Mouse (Mus musculus) heart, embryonic 13.5 days (tissue): ENCODE results near the gene Mllt1. TPM values are rescaled to one million over a fixed set of nuclear protein-coding genes. Genes with fewer than 3 reads are reported as not detected.
A peak's percentile ranks its signal among the peaks of the same experiment; 100 is the strongest.

Source experiments
- ATAC-seq: fragments of 200-750 bp; cut with Nextera tagmentation; 2 replicates; pipeline ENCODE4 v1.8.0; 2017; ENCODE audit warnings: moderate TSS enrichment; ENCODE audit not compliant: insufficient number of reproducible peaks, low FRiP score, low TSS enrichment; ENCODE audit errors: extremely low read depth
- H3K27ac ChIP-seq: fragments of 300-500 bp; sonication (generic); replicated peaks from 2 replicates; pipeline ENCODE4 v1.5.1; 2015; ENCODE audit warnings: moderate library complexity, mild to moderate bottlenecking, inconsistent platforms
- H3K27me3 ChIP-seq: fragments of 300-500 bp; sonication (generic); replicated peaks from 2 replicates; pipeline ENCODE4 v1.6.1; 2015; ENCODE audit warnings: mild to moderate bottlenecking, inconsistent platforms
- H3K36me3 ChIP-seq: fragments of 300-500 bp; sonication (generic); 2 replicates; pipeline ENCODE4 v1.6.1; 2015; ENCODE audit warnings: mild to moderate bottlenecking, inconsistent platforms
- H3K4me1 ChIP-seq: fragments of 300-500 bp; sonication (generic); 2 replicates; pipeline ENCODE4 v1.6.1; 2015; ENCODE audit warnings: inconsistent platforms
- H3K4me2 ChIP-seq: fragments of 300-500 bp; sonication (generic); 2 replicates; pipeline ENCODE4 v1.6.1; 2015; ENCODE audit warnings: inconsistent platforms, mild to moderate bottlenecking, moderate library complexity
- H3K4me3 ChIP-seq: fragments of 300-500 bp; sonication (generic); 2 replicates; pipeline ENCODE4 v1.5.1; 2015; ENCODE audit warnings: moderate library complexity, mild to moderate bottlenecking, inconsistent platforms
- H3K9ac ChIP-seq: fragments of 300-500 bp; sonication (generic); 2 replicates; pipeline ENCODE4 v1.6.1; 2015; ENCODE audit warnings: inconsistent platforms, mild to moderate bottlenecking, moderate library complexity
- H3K9me3 ChIP-seq: fragments of 300-500 bp; sonication (generic); 2 replicates; pipeline ENCODE4 v1.6.1; 2016; ENCODE audit warnings: inconsistent platforms
- WGBS: fragments of 180-500 bp; shearing (Covaris S2); methylation state at CpG from one replicate; pipeline ENCODE4 v1.1.7; 2015; ENCODE audit warnings: mixed read lengths; 5-methylcytosine and 5-hydroxymethylcytosine counted together
- polyA plus RNA-seq: library from polyadenylated mRNA; unstranded; fragments of >200 nt; fragmentation: Nextera tagmentation; extraction: Ambion mirVana; gene quantifications from 2 replicates; pipeline ENCODE4 v1.2.1, GENCODE M21; 2015

Gene Mllt1
- 32.6 and 34.8 TPM in 2 replicates for polyA plus RNA-seq

GRCm38 (mm10) chr17:56935363-56936131 is at the start of gene Mllt1:
Mllt1 (minus strand) TSS chr17:56935415.
- H3K27ac ChIP-seq, result peak within 1 kb of the TSS; percentile 72
- H3K9ac ChIP-seq, result peak within 1 kb of the TSS; percentile 98
- H3K36me3 ChIP-seq, result no peaks in the 10 kb centered on the region
- H3K4me3 ChIP-seq, result peak within 1 kb of the TSS; percentile 96
- 3% methylated on average over 72 of the region's 76 CpGs for WGBS
- peaks cover 29% of the 10 kb centered on the region for H3K4me1 ChIP-seq
- H3K9me3 ChIP-seq, result no peaks in the 10 kb centered on the region
- ATAC-seq, result peak; percentile 95
- 0 out of 2 replicates have a peak, but pooled peaks cover 5% of the 10 kb centered on the region for H3K27me3 ChIP-seq
- peak within 1 kb of the TSS; percentile 96 for H3K4me2 ChIP-seq

- WGBS, result 75% methylated on average over 9 of the region's 9 CpGs
- no peaks in the 10 kb centered on the region for H3K27me3 ChIP-seq
- H3K27ac ChIP-seq, result no peak overlapping the region
- no peak overlapping the region for H3K4me3 ChIP-seq
- no peaks in the 10 kb centered on the region for H3K9me3 ChIP-seq
- peaks cover 4% of the 10 kb centered on the region for H3K4me1 ChIP-seq
- no peak for ATAC-seq
- H3K36me3 ChIP-seq, result no peaks in the 10 kb centered on the region
- H3K9ac ChIP-seq, result no peak overlapping the region
- no peak overlapping the region for H3K4me2 ChIP-seq
Measured at GRCm38 (mm10) chr17:56984886-56985285, 49.7 kb upstream of the Mllt1 start.

GRCm38 (mm10) chr17:56982013-56982412 is 46.8 kb upstream of the Mllt1 start, which contains the start of gene Acer1:
Acer1 (minus strand) TSS chr17:56982126.
- H3K27ac ChIP-seq, result no peak within 1 kb of the TSS
- no peaks in the 10 kb centered on the region for H3K9me3 ChIP-seq
- H3K4me3 ChIP-seq, result no peak within 1 kb of the TSS
- 0 out of 2 replicates have a peak, but pooled peaks cover 4% of the 10 kb centered on the region for H3K27me3 ChIP-seq
- WGBS, result 51% methylated on average over 5 of the region's 5 CpGs
- no peak within 1 kb of the TSS for H3K9ac ChIP-seq
- H3K36me3 ChIP-seq, result no peaks in the 10 kb centered on the region
- ATAC-seq, result no peak
- H3K4me1 ChIP-seq, result no peaks in the 10 kb centered on the region
- no peak within 1 kb of the TSS for H3K4me2 ChIP-seq

- no peak overlapping the region for H3K4me2 ChIP-seq
- no peaks in the 10 kb centered on the region for H3K36me3 ChIP-seq
- ATAC-seq, result no peak
- no peak overlapping the region for H3K9ac ChIP-seq
- H3K27ac ChIP-seq, result no peak overlapping the region
- H3K9me3 ChIP-seq, result no peaks in the 10 kb centered on the region
- H3K4me1 ChIP-seq, result no peaks in the 10 kb centered on the region
- 0 out of 2 replicates have a peak, but pooled peaks cover 4% of the 10 kb centered on the region for H3K27me3 ChIP-seq
- no peak overlapping the region for H3K4me3 ChIP-seq
- 69% methylated on average over 7 of the region's 7 CpGs for WGBS
Measured at GRCm38 (mm10) chr17:56981049-56981448, 45.8 kb upstream of the Mllt1 start.

GRCm38 (mm10) chr17:56979524-56979923 is 44.3 kb upstream of the Mllt1 start:
- H3K27me3 ChIP-seq, result 0 out of 2 replicates have a peak, but pooled peaks cover 4% of the 10 kb centered on the region
- no peaks in the 10 kb centered on the region for H3K36me3 ChIP-seq
- no peak overlapping the region for H3K4me2 ChIP-seq
- H3K9ac ChIP-seq, result no peak overlapping the region
- no peaks in the 10 kb centered on the region for H3K9me3 ChIP-seq
- no peak overlapping the region for H3K4me3 ChIP-seq
- ATAC-seq, result no peak
- no peak overlapping the region for H3K27ac ChIP-seq
- H3K4me1 ChIP-seq, result no peaks in the 10 kb centered on the region
- WGBS, result 41% methylated on average over 6 of the region's 8 CpGs

GRCm38 (mm10) chr17:56976531-56977390 is 41.5 kb upstream of the Mllt1 start:
- H3K9me3 ChIP-seq, result no peaks in the 10 kb centered on the region
- H3K4me1 ChIP-seq, result no peaks in the 10 kb centered on the region
- H3K9ac ChIP-seq, result no peak overlapping the region
- no peaks in the 10 kb centered on the region for H3K36me3 ChIP-seq
- WGBS, result 54% methylated on average over 8 of the region's 8 CpGs
- no peak overlapping the region for H3K4me3 ChIP-seq
- H3K27me3 ChIP-seq, result 0 out of 2 replicates have a peak, but pooled peaks cover 7% of the 10 kb centered on the region
- ATAC-seq, result no peak
- H3K4me2 ChIP-seq, result no peak overlapping the region
- no peak overlapping the region for H3K27ac ChIP-seq

GRCm38 (mm10) chr17:56975391-56975790 is 40.2 kb upstream of the Mllt1 start:
- no peak overlapping the region for H3K27ac ChIP-seq
- 61% methylated on average over 3 of the region's 3 CpGs for WGBS
- H3K9me3 ChIP-seq, result no peaks in the 10 kb centered on the region
- H3K4me2 ChIP-seq, result no peak overlapping the region
- H3K27me3 ChIP-seq, result peaks cover 18% of the 10 kb centered on the region
- H3K4me3 ChIP-seq, result no peak overlapping the region
- no peaks in the 10 kb centered on the region for H3K4me1 ChIP-seq
- ATAC-seq, result no peak
- no peak overlapping the region for H3K9ac ChIP-seq
- H3K36me3 ChIP-seq, result no peaks in the 10 kb centered on the region

GRCm38 (mm10) chr17:56974708-56975240 is 39.6 kb upstream of the Mllt1 start:
- WGBS, result 75% methylated on average over 5 of the region's 5 CpGs
- Histone ChIP-seq H3K4me1 (no peaks in the 10 kb centered on the region), H3K9me3 (no peaks in the 10 kb centered on the region), H3K4me3 (no peak overlapping the region), H3K9ac (no peak overlapping the region), H3K27ac (no peak overlapping the region), H3K36me3 (no peaks in the 10 kb centered on the region), H3K27me3 (peaks cover 24% of the 10 kb centered on the region), H3K4me2 (no peak overlapping the region)
- no peak for ATAC-seq

GRCm38 (mm10) chr17:56973956-56974707 is 38.9 kb upstream of the Mllt1 start:
- WGBS, result 59% methylated on average over 13 of the region's 14 CpGs
- Histone ChIP-seq H3K36me3 (no peaks in the 10 kb centered on the region), H3K4me1 (no peaks in the 10 kb centered on the region), H3K9me3 (no peaks in the 10 kb centered on the region), H3K27me3 (peaks cover 28% of the 10 kb centered on the region), H3K9ac (no peak overlapping the region), H3K27ac (no peak overlapping the region), H3K4me2 (no peak overlapping the region), H3K4me3 (no peak overlapping the region)
- ATAC-seq, result no peak

GRCm38 (mm10) chr17:56970081-56970480 is 34.9 kb upstream of the Mllt1 start:
- Histone ChIP-seq H3K4me2 (no peak overlapping the region), H3K36me3 (no peaks in the 10 kb centered on the region), H3K27me3 (peaks cover 30% of the 10 kb centered on the region), H3K4me3 (no peak overlapping the region), H3K27ac (no peak overlapping the region), H3K4me1 (no peaks in the 10 kb centered on the region), H3K9me3 (no peaks in the 10 kb centered on the region), H3K9ac (no peak overlapping the region)
- 55% methylated on average over 5 of the region's 5 CpGs for WGBS
- ATAC-seq, result no peak

GRCm38 (mm10) chr17:56969321-56969720 is 34.1 kb upstream of the Mllt1 start:
- H3K9me3 ChIP-seq, result no peaks in the 10 kb centered on the region
- no peaks in the 10 kb centered on the region for H3K36me3 ChIP-seq
- H3K4me1 ChIP-seq, result no peaks in the 10 kb centered on the region
- H3K4me3 ChIP-seq, result no peak overlapping the region
- H3K9ac ChIP-seq, result no peak overlapping the region
- ATAC-seq, result no peak
- peaks cover 32% of the 10 kb centered on the region for H3K27me3 ChIP-seq
- H3K27ac ChIP-seq, result no peak overlapping the region
- 58% methylated on average over 3 of the region's 3 CpGs for WGBS
- no peak overlapping the region for H3K4me2 ChIP-seq
